Mouse (Mus musculus) midbrain, embryonic 10.5 days (tissue): ENCODE measurements at regions not wholly inside any gene's neighbourhood (a gene's known extent, or its start where the extent isn't known, plus 50 kb on each side); places are given as distances from the start of the nearest gene placed in this dataset.

ENCODE experiments used
- DNase-seq: peaks from one replicate; pipeline ENCODE4 v3.0.0-alpha.2; 2017; ENCODE audit warnings: low spot score
- H3K27ac ChIP-seq: fragments of 300-500 bp; sonication (generic); replicated peaks from 2 replicates; pipeline ENCODE4 v1.5.1; 2016; ENCODE audit warnings: mild to moderate bottlenecking
- H3K27me3 ChIP-seq: fragments of 300-500 bp; sonication (generic); 2 replicates; pipeline ENCODE4 v1.6.1; 2016; ENCODE audit warnings: low read depth, mild to moderate bottlenecking; ENCODE audit not compliant: poor library complexity, severe bottlenecking
- H3K36me3 ChIP-seq: fragments of 300-500 bp; sonication (generic); 2 replicates; pipeline ENCODE4 v1.6.1; 2016; ENCODE audit warnings: mild to moderate bottlenecking, moderate library complexity
- H3K4me1 ChIP-seq: fragments of 300-500 bp; sonication (generic); 2 replicates; pipeline ENCODE4 v1.6.1; 2016
- H3K4me3 ChIP-seq: fragments of 300-500 bp; sonication (generic); 2 replicates; pipeline ENCODE4 v1.5.1; 2016; ENCODE audit warnings: mild to moderate bottlenecking, moderate library complexity
- H3K9me3 ChIP-seq: fragments of 300-500 bp; sonication (generic); replicated peaks from 2 replicates; pipeline ENCODE4 v1.6.1; 2016; ENCODE audit warnings: mild to moderate bottlenecking
- WGBS: fragments of 180-500 bp; shearing (Covaris S2); methylation state at CpG from one replicate; pipeline ENCODE4 v1.1.7; 2016; 5-methylcytosine and 5-hydroxymethylcytosine counted together

DNA sequence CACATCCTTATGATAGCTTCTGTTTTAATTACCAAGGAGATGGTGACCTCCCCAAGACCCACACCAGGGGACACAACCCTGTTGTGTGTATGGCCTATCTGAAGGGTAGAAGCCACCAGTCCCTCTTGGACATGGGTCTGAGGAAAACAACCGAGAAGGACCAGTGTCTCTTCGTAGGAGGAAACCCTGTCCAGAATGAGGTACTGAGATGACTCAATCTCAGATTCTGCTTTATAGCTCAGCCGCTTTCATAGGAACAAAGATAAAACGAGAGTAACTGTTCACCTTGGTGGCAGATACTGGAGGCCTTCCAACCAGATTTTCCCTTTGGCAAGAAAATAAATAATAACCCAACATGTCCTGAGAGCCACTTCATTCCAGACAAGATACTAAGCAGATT, 100.7 kb downstream of the Lmo4 start:
- Histone ChIP-seq H3K36me3 (no peaks in the 10 kb centered on the region), H3K27ac (no peak overlapping the region), H3K4me3 (no peak overlapping the region), H3K9me3 (no peaks in the 10 kb centered on the region), H3K4me1 (no peaks in the 10 kb centered on the region), H3K27me3 (no peaks in the 10 kb centered on the region)
- no peak for DNase-seq
- 94% methylated on average over 4 of the region's 4 CpGs for WGBS

GRCm38 (mm10) chr3:144099444-144099843, 105.6 kb downstream of the Lmo4 start:
- DNase-seq: no peak
- Histone ChIP-seq H3K36me3 (no peaks in the 10 kb centered on the region), H3K4me3 (no peak overlapping the region), H3K27ac (no peak overlapping the region), H3K4me1 (0 out of 2 replicates have a peak, but pooled peaks cover 5% of the 10 kb centered on the region), H3K9me3 (no peaks in the 10 kb centered on the region), H3K27me3 (no peaks in the 10 kb centered on the region)
- 88% methylated on average over 2 of the region's 2 CpGs for WGBS

- no peak overlapping the region for H3K4me3 ChIP-seq
- no peaks in the 10 kb centered on the region for H3K27me3 ChIP-seq
- H3K9me3 ChIP-seq: no peaks in the 10 kb centered on the region
- no peak overlapping the region for H3K27ac ChIP-seq
- no peak for DNase-seq
- 70% methylated on average over 8 of the region's 8 CpGs for WGBS
- 0 out of 2 replicates have a peak, but pooled peaks cover 5% of the 10 kb centered on the region for H3K4me1 ChIP-seq
- H3K36me3 ChIP-seq: no peaks in the 10 kb centered on the region
These were observed 106.3 kb downstream of the Lmo4 start for GRCm38 (mm10) chr3:144098762-144099161.

DNA sequence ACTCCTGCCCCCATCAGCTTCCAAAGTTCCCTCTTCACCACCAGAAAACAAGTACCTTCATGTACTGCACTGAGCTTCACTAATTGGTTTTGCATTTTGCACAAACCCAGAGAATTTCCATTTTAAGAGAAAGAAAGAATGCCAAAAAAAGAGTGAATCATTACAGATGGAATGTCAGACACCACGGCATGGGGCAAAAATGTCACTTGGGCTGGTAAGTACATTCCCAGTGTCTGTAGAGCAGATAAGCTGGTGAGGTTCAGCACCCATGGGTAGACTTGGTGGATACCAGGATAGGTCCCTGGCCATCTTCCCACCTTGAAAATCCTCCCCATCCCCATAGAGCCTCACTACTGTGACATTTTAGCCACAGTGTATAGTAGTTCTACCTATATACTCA, 113.8 kb downstream of the Lmo4 start:
- no peak overlapping the region for H3K4me3 ChIP-seq
- H3K9me3 ChIP-seq: no peaks in the 10 kb centered on the region
- H3K27me3 ChIP-seq: no peaks in the 10 kb centered on the region
- DNase-seq: no peak
- H3K27ac ChIP-seq: no peak overlapping the region
- 95% methylated on average over 1 of the region's 1 CpGs for WGBS
- no peaks in the 10 kb centered on the region; the same call in 1 of the 2 replicates for H3K4me1 ChIP-seq
- H3K36me3 ChIP-seq: no peaks in the 10 kb centered on the region

DNA sequence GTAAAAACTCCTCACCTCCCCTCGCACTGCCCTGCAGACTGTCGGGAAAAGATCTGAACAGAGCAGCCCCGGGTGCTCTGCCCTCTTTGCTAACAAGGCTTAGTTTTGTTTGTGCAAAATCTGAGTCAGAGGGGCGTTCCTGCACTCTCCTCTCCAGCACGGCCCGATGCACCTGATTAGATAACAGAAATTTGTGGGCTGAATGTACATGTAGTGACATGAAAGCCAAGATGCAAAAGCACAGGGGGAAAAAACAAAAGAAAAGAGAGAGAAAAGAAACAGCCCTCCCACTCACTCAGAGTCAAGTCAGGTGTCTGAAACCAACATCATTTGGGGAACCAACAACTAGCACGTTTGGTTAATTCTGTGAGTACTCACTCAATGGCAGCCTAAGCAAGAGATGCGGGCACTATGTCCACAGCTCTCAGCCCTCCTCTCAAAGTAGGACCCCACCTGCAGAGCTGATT, 115.2 kb downstream of the Lmo4 start:
- DNase-seq: no peak
- H3K4me3 ChIP-seq: no peak overlapping the region
- no peaks in the 10 kb centered on the region; the same call in 1 of the 2 replicates for H3K4me1 ChIP-seq
- H3K9me3 ChIP-seq: no peaks in the 10 kb centered on the region
- no peaks in the 10 kb centered on the region for H3K27me3 ChIP-seq
- H3K36me3 ChIP-seq: no peaks in the 10 kb centered on the region
- 53% methylated on average over 8 of the region's 8 CpGs for WGBS
- no peak overlapping the region for H3K27ac ChIP-seq

GRCm38 (mm10) chr3:144088261-144088884, 116.6 kb downstream of the Lmo4 start:
- Histone ChIP-seq H3K4me3 (no peak overlapping the region), H3K4me1 (no peaks in the 10 kb centered on the region; the same call in 1 of the 2 replicates), H3K9me3 (no peaks in the 10 kb centered on the region), H3K36me3 (no peaks in the 10 kb centered on the region), H3K27me3 (no peaks in the 10 kb centered on the region), H3K27ac (no peak overlapping the region)
- WGBS: 81% methylated on average over 18 of the region's 18 CpGs
- DNase-seq: no peak

DNA sequence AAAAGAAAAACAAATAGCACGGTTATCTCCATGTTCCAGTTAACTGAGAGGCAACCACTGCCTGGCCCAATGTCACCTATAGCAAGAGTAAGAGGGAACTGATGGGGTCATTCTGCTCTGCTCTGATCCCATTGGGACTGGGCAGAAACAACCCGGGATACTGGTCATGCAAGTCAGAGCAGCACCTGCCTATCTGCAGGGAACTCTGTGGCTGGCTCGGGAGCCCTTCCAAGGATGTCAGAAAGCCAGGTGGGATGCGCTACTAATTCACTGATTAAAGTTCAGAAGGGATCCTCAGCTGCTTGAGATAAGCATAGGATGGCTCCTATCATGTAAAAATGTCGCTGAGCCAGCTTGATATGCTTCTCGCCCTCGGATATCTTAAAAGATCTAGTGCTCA, 117.2 kb downstream of the Lmo4 start:
- no peaks in the 10 kb centered on the region; the same call in 1 of the 2 replicates for H3K4me1 ChIP-seq
- H3K27ac ChIP-seq: no peak overlapping the region
- DNase-seq: no peak
- H3K9me3 ChIP-seq: no peaks in the 10 kb centered on the region
- WGBS: 86% methylated on average over 7 of the region's 7 CpGs
- no peak overlapping the region for H3K4me3 ChIP-seq
- H3K36me3 ChIP-seq: no peaks in the 10 kb centered on the region
- H3K27me3 ChIP-seq: no peaks in the 10 kb centered on the region

GRCm38 (mm10) chr3:144086176-144086575, 118.8 kb downstream of the Lmo4 start:
- Histone ChIP-seq H3K4me1 (no peaks in the 10 kb centered on the region; the same call in 1 of the 2 replicates), H3K9me3 (no peaks in the 10 kb centered on the region), H3K36me3 (no peaks in the 10 kb centered on the region), H3K4me3 (no peak overlapping the region), H3K27me3 (no peaks in the 10 kb centered on the region), H3K27ac (no peak overlapping the region)
- DNase-seq: no peak
- 79% methylated on average over 3 of the region's 3 CpGs for WGBS

- no peak overlapping the region for H3K4me3 ChIP-seq
- no peaks in the 10 kb centered on the region for H3K27me3 ChIP-seq
- H3K27ac ChIP-seq: no peak overlapping the region
- DNase-seq: no peak
- H3K9me3 ChIP-seq: no peaks in the 10 kb centered on the region
- 94% methylated on average over 3 of the region's 3 CpGs for WGBS
- no peaks in the 10 kb centered on the region for H3K36me3 ChIP-seq
- no peaks in the 10 kb centered on the region for H3K4me1 ChIP-seq
These were observed 125.1 kb downstream of the Lmo4 start for GRCm38 (mm10) chr3:144079960-144080359.

DNA sequence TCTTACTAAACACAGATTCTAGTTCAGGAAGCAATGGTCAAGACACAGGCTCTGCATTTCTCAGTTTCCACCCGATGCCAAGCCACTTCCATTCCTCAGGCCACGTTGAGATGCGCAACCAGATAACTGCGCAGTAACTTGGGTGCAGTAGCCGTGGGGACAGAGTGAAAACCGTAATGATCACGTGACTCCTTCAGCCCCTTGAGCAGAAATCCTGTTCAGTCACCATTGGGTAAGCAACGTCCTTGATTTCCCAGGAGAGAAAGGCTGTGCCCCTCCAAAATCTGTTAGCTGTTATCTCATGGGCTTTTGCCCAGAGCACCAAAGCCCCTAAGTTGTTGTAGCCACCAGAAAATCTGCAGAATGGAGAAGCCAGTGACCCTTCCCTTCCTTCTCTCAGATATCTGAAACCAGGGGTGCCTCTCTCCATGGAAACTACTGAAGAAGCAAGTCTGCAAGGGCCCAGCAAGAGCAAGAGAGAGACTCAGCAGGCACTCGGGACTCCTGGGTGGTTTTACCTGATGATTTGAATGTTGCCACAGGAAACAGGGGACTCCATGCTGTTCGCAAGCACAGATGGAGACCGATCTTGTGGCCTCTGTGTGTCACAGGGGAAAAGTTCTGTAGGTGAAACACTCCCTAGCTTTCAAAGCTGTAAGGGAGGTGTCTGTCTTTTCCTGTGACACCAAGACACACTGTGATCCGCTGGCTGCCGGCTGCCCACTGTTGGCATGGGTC, 126.7 kb downstream of the Lmo4 start:
- Histone ChIP-seq H3K27ac (no peak overlapping the region), H3K4me3 (no peak overlapping the region), H3K36me3 (no peaks in the 10 kb centered on the region), H3K9me3 (no peaks in the 10 kb centered on the region), H3K27me3 (no peaks in the 10 kb centered on the region), H3K4me1 (no peaks in the 10 kb centered on the region)
- no peak for DNase-seq
- WGBS: 80% methylated on average over 13 of the region's 13 CpGs

DNA sequence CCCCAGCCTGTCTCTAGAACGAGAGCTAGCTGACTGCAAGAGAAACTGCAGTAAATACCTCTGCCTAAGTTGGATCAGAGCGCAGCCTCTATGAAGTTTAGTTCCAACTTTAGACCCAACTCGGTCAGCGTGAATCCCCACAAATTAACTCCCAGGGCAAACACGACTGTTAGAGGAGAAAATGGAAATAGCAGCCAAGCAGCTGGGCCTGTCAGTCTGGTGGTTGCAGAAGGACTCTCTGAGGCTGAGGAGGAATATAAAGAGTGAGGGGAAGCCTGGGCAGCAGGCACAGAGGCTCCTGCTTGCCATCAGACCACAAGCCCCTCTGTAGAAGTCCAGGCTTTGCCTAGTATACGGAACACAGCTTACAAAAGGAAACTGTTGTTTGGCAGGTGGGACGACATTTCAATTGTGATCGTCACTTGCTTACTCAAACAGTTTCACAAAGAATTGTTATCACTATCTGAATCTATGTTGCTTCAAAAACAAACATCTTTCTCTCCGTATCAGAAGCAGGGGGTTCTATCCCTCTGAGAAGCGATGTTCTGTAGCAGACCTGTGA, 135.0 kb downstream of the Lmo4 start:
- no peak overlapping the region for H3K27ac ChIP-seq
- WGBS: 84% methylated on average over 10 of the region's 10 CpGs

DNA sequence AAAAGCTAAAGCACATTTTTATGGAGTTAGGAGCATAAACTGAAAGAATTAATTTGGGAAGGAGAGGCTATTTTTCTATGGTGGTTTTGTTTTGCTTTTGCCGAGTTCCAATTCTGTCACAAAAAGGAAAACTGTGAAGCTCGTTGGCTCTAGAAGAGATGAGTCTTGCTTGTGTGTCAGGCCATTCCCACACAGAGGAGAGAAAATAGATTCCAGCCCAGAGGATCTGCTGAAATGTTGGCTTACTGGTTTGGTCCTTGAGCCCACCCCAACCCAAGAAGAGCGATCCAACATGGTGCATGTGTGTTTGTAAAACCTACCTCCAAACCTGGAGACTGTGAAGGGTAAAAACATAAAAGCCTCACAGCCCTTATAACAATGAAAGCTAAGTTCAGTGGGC, 138.0 kb downstream of the Lmo4 start:
- H3K27me3 ChIP-seq: no peaks in the 10 kb centered on the region
- DNase-seq: no peak
- WGBS: 92% methylated on average over 3 of the region's 3 CpGs

More for the DNA sequence above, 135.0 kb downstream of the Lmo4 start:
- Histone ChIP-seq H3K27me3 (no peaks in the 10 kb centered on the region), H3K9me3 (no peaks in the 10 kb centered on the region), H3K4me3 (no peak overlapping the region), H3K4me1 (no peaks in the 10 kb centered on the region), H3K36me3 (no peaks in the 10 kb centered on the region)
- DNase-seq: no peak

GRCm38 (mm10) chr3:144058106-144058505, 146.9 kb downstream of the Lmo4 start:
- no peak overlapping the region for H3K27ac ChIP-seq
- H3K9me3 ChIP-seq: no peaks in the 10 kb centered on the region
- 88% methylated on average over 4 of the region's 4 CpGs for WGBS
- H3K4me1 ChIP-seq: no peaks in the 10 kb centered on the region
- no peaks in the 10 kb centered on the region for H3K36me3 ChIP-seq
- H3K4me3 ChIP-seq: no peak overlapping the region
- DNase-seq: no peak
- H3K27me3 ChIP-seq: no peaks in the 10 kb centered on the region

More for the DNA sequence above, 138.0 kb downstream of the Lmo4 start:
- Histone ChIP-seq H3K27ac (no peak overlapping the region), H3K36me3 (no peaks in the 10 kb centered on the region), H3K9me3 (no peaks in the 10 kb centered on the region), H3K4me1 (no peaks in the 10 kb centered on the region), H3K4me3 (no peak overlapping the region)
